Mouse (Mus musculus): Measurements from ENCODE around the gene Olfml2b. TPM values are rescaled to one million over a fixed set of nuclear protein-coding genes. Genes with fewer than 3 reads are reported as not detected.

The Olfml2b gene
- polyA plus RNA-seq, 1 experiment: 1.3 TPM

- H3K36me3 ChIP-seq (ENCODE audit: control insufficient read depth, insufficient read depth, low read length, poor library complexity, severe bottlenecking): no peaks in the 10 kb centered on the region
- H3K4me1 ChIP-seq (ENCODE audit: control insufficient read depth, insufficient read depth, low read length): peaks cover 11% of the 10 kb centered on the region
- TF ChIP-seq EP300 (IDR thresholded peaks at IDR 0.05; ENCODE audit: insufficient read depth, low read depth, low read length): no peak
- no peak for TF ChIP-seq POLR2A (IDR thresholded peaks at IDR 0.05; ENCODE audit: insufficient read depth, low read length)
- no peak for TF ChIP-seq CTCF (IDR thresholded peaks at IDR 0.05; ENCODE audit: low read depth, low read length)
- H3K27me3 ChIP-seq (ENCODE audit: control insufficient read depth, insufficient read depth, low read length, poor library complexity, severe bottlenecking): no peaks in the 10 kb centered on the region
- no peaks in the 10 kb centered on the region for H3K9me3 ChIP-seq (replicated peaks; ENCODE audit: control insufficient read depth, insufficient read depth, low read length, poor library complexity, severe bottlenecking)
- no peak overlapping the region for H3K27ac ChIP-seq (ENCODE audit: insufficient read depth, low read length)
- no peak overlapping the region for H3K9ac ChIP-seq (ENCODE audit: low read depth, poor library complexity, severe bottlenecking)
- H3K4me3 ChIP-seq (ENCODE audit: low read depth, low read length): no peak overlapping the region
These were observed 51.0 kb downstream of the Olfml2b start for GRCm38 (mm10) chr1:170695326-170695725.

- Histone ChIP-seq H3K4me3 (ENCODE audit: low read depth, low read length) (no peak overlapping the region), H3K9ac (ENCODE audit: low read depth, poor library complexity, severe bottlenecking) (no peak overlapping the region), H3K27ac (ENCODE audit: insufficient read depth, low read length) (peak overlapping the region; percentile 46; the same call in 1 of the 2 replicates), H3K4me1 (ENCODE audit: control insufficient read depth, insufficient read depth, low read length) (peaks cover 11% of the 10 kb centered on the region), H3K9me3 (replicated peaks; ENCODE audit: control insufficient read depth, insufficient read depth, low read length, poor library complexity, severe bottlenecking) (no peaks in the 10 kb centered on the region), H3K36me3 (ENCODE audit: control insufficient read depth, insufficient read depth, low read length, poor library complexity, severe bottlenecking) (no peaks in the 10 kb centered on the region), H3K27me3 (ENCODE audit: control insufficient read depth, insufficient read depth, low read length, poor library complexity, severe bottlenecking) (no peaks in the 10 kb centered on the region)
- TF ChIP-seq POLR2A (IDR thresholded peaks at IDR 0.05; ENCODE audit: insufficient read depth, low read length): no peak
These were observed 52.7 kb downstream of the Olfml2b start for GRCm38 (mm10) chr1:170696996-170697395.

DNA sequence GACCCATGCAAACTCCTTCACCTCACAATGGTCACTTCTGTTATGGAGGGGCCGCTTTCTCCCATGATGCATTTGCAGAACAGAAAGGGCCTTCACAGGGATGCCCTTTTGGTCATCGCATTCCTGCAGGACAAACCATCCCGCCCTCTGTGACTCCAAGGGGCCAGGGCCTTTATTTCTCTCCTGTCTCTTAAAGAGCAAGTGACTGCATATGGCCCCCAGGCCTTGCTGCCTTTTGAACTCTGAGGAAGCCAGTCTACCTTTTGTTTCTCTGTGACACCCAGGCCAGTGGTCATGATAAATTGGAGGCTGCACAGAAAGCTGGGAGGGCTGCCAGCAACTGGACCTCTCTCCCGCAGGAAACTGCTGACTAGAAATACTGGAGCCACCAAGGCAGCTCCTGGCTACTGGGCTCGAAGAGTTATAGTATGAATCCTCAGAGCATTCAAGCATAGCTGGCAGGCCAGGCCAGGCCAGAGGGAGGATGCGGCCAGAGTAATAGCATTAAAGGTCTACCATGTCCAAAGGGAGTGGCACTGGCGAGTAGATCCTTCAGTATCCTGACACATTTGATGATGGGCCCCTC is 53.5 kb downstream of the Olfml2b start:
- Histone ChIP-seq H3K9ac (ENCODE audit: low read depth, poor library complexity, severe bottlenecking) (no peak overlapping the region), H3K27me3 (ENCODE audit: control insufficient read depth, insufficient read depth, low read length, poor library complexity, severe bottlenecking) (no peaks in the 10 kb centered on the region), H3K27ac (ENCODE audit: insufficient read depth, low read length) (no peak overlapping the region), H3K4me3 (ENCODE audit: low read depth, low read length) (no peak overlapping the region), H3K9me3 (replicated peaks; ENCODE audit: control insufficient read depth, insufficient read depth, low read length, poor library complexity, severe bottlenecking) (no peaks in the 10 kb centered on the region), H3K36me3 (ENCODE audit: control insufficient read depth, insufficient read depth, low read length, poor library complexity, severe bottlenecking) (no peaks in the 10 kb centered on the region), H3K4me1 (ENCODE audit: control insufficient read depth, insufficient read depth, low read length) (peaks cover 11% of the 10 kb centered on the region)
- TF ChIP-seq CTCF (IDR thresholded peaks at IDR 0.05; ENCODE audit: low read depth, low read length) (no peak), EP300 (IDR thresholded peaks at IDR 0.05; ENCODE audit: insufficient read depth, low read depth, low read length) (no peak), POLR2A (IDR thresholded peaks at IDR 0.05; ENCODE audit: insufficient read depth, low read length) (no peak)

- Histone ChIP-seq H3K9me3 (replicated peaks; ENCODE audit: control insufficient read depth, insufficient read depth, low read length, poor library complexity, severe bottlenecking) (no peaks in the 10 kb centered on the region), H3K9ac (ENCODE audit: low read depth, poor library complexity, severe bottlenecking) (no peak overlapping the region), H3K27ac (ENCODE audit: insufficient read depth, low read length) (no peak overlapping the region), H3K36me3 (ENCODE audit: control insufficient read depth, insufficient read depth, low read length, poor library complexity, severe bottlenecking) (no peaks in the 10 kb centered on the region), H3K4me3 (ENCODE audit: low read depth, low read length) (no peak overlapping the region), H3K27me3 (ENCODE audit: control insufficient read depth, insufficient read depth, low read length, poor library complexity, severe bottlenecking) (no peaks in the 10 kb centered on the region), H3K4me1 (ENCODE audit: control insufficient read depth, insufficient read depth, low read length) (peaks cover 11% of the 10 kb centered on the region)
- TF ChIP-seq CTCF (IDR thresholded peaks at IDR 0.05; ENCODE audit: low read depth, low read length) (no peak), POLR2A (IDR thresholded peaks at IDR 0.05; ENCODE audit: insufficient read depth, low read length) (no peak), EP300 (IDR thresholded peaks at IDR 0.05; ENCODE audit: insufficient read depth, low read depth, low read length) (no peak)
These were observed 54.4 kb downstream of the Olfml2b start for GRCm38 (mm10) chr1:170698771-170699170.

DNA sequence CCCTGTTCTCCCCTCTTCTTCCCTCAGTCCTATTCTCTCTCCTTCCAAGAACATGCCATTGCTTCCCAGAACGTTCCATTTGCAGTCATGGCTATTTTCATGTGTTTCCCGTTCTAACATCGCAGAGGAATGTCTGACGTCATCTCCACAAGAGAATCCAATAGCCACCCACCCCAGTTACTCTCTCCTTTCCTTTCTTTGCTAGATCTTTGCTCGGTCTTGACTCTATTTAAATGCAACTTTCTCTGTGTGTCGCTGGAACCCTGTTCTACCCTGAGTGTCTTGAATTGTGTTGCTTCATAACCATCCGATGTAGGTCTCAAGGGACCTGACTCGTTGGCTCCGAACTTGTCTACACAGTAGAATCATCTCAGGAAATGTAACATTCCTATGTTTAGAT is 55.2 kb downstream of the Olfml2b start:
- H3K4me3 ChIP-seq (ENCODE audit: low read depth, low read length): no peak overlapping the region
- H3K27ac ChIP-seq (ENCODE audit: insufficient read depth, low read length): no peak overlapping the region
- H3K27me3 ChIP-seq (ENCODE audit: control insufficient read depth, insufficient read depth, low read length, poor library complexity, severe bottlenecking): no peaks in the 10 kb centered on the region
- H3K9ac ChIP-seq (ENCODE audit: low read depth, poor library complexity, severe bottlenecking): no peak overlapping the region
- H3K4me1 ChIP-seq (ENCODE audit: control insufficient read depth, insufficient read depth, low read length): peaks cover 11% of the 10 kb centered on the region
- no peaks in the 10 kb centered on the region for H3K36me3 ChIP-seq (ENCODE audit: control insufficient read depth, insufficient read depth, low read length, poor library complexity, severe bottlenecking)
- H3K9me3 ChIP-seq (replicated peaks; ENCODE audit: control insufficient read depth, insufficient read depth, low read length, poor library complexity, severe bottlenecking): no peaks in the 10 kb centered on the region
- TF ChIP-seq EP300 (IDR thresholded peaks at IDR 0.05; ENCODE audit: insufficient read depth, low read depth, low read length): no peak
- TF ChIP-seq CTCF (IDR thresholded peaks at IDR 0.05; ENCODE audit: low read depth, low read length): no peak
- TF ChIP-seq POLR2A (IDR thresholded peaks at IDR 0.05; ENCODE audit: insufficient read depth, low read length): no peak

- Histone ChIP-seq H3K27me3 (ENCODE audit: control insufficient read depth, insufficient read depth, low read length, poor library complexity, severe bottlenecking) (no peaks in the 10 kb centered on the region), H3K27ac (ENCODE audit: insufficient read depth, low read length) (no peak overlapping the region), H3K36me3 (ENCODE audit: control insufficient read depth, insufficient read depth, low read length, poor library complexity, severe bottlenecking) (no peaks in the 10 kb centered on the region), H3K9me3 (replicated peaks; ENCODE audit: control insufficient read depth, insufficient read depth, low read length, poor library complexity, severe bottlenecking) (no peaks in the 10 kb centered on the region), H3K9ac (ENCODE audit: low read depth, poor library complexity, severe bottlenecking) (no peak overlapping the region), H3K4me1 (ENCODE audit: control insufficient read depth, insufficient read depth, low read length) (peaks cover 6% of the 10 kb centered on the region), H3K4me3 (ENCODE audit: low read depth, low read length) (no peak overlapping the region)
- TF ChIP-seq CTCF (IDR thresholded peaks at IDR 0.05; ENCODE audit: low read depth, low read length) (no peak), POLR2A (IDR thresholded peaks at IDR 0.05; ENCODE audit: insufficient read depth, low read length) (no peak), EP300 (IDR thresholded peaks at IDR 0.05; ENCODE audit: insufficient read depth, low read depth, low read length) (no peak)
These were observed 56.2 kb downstream of the Olfml2b start for GRCm38 (mm10) chr1:170700496-170701027.
